Mouse (Mus musculus) liver, embryonic 16.5 days (tissue): ENCODE data around the gene Hfm1. TPM values are rescaled to one million over a fixed set of nuclear protein-coding genes. Genes with fewer than 3 reads are reported as not detected.
A peak's percentile ranks its signal among the peaks of the same experiment; 100 is the strongest.

Experiments
- ATAC-seq: fragments of 200-750 bp; cut with Nextera tagmentation; 2 replicates; pipeline ENCODE4 v1.8.0; 2017; ENCODE audit warnings: low read depth, mild to moderate bottlenecking, moderate number of reproducible peaks, moderate library complexity
- H3K27ac ChIP-seq: fragments of 300-500 bp; sonication (generic); 2 replicates; pipeline ENCODE4 v1.5.1; 2014; ENCODE audit warnings: mild to moderate bottlenecking, low read length
- H3K27me3 ChIP-seq: fragments of 300-500 bp; sonication (generic); 2 replicates; pipeline ENCODE4 v1.6.1; 2014; ENCODE audit warnings: low read depth, low read length, mixed read lengths; ENCODE audit not compliant: control insufficient read depth, insufficient read depth
- H3K36me3 ChIP-seq: fragments of 300-500 bp; sonication (generic); 2 replicates; pipeline ENCODE4 v1.6.1; 2014; ENCODE audit warnings: mild to moderate bottlenecking; ENCODE audit not compliant: control insufficient read depth, insufficient read depth
- H3K4me1 ChIP-seq: fragments of 300-500 bp; sonication (generic); 2 replicates; pipeline ENCODE4 v1.6.1; 2014; ENCODE audit warnings: low read depth, low read length, mixed read lengths; ENCODE audit not compliant: control insufficient read depth
- H3K4me2 ChIP-seq: fragments of 300-500 bp; sonication (generic); 2 replicates; pipeline ENCODE4 v1.6.1; 2014; ENCODE audit warnings: low read depth, low read length, mixed read lengths
- H3K4me3 ChIP-seq: fragments of 300-500 bp; sonication (generic); 2 replicates; pipeline ENCODE4 v1.5.1; 2014; ENCODE audit warnings: low read depth, mild to moderate bottlenecking, low read length
- H3K9ac ChIP-seq: fragments of 300-500 bp; sonication (generic); 2 replicates; pipeline ENCODE4 v1.6.1; 2014; ENCODE audit warnings: low read depth, low read length
- H3K9me3 ChIP-seq: fragments of 300-500 bp; sonication (generic); replicated peaks from 2 replicates; pipeline ENCODE4 v1.6.1; 2016; ENCODE audit warnings: low read length; ENCODE audit not compliant: control insufficient read depth
- WGBS: fragments of 180-500 bp; shearing (Covaris S2); extraction: QIAGEN DNeasy Blood & Tissue Kit; methylation state at CpG from one replicate; pipeline ENCODE4 v1.1.7; 2014; ENCODE audit not compliant: insufficient replicate concordance; 5-methylcytosine and 5-hydroxymethylcytosine counted together
- polyA plus RNA-seq: library from polyadenylated mRNA; unstranded; fragments of >200 nt; fragmentation: Nextera tagmentation; extraction: Ambion mirVana; gene quantifications from 2 replicates; pipeline ENCODE4 v1.2.1, GENCODE M21; 2015

Hfm1 gene
- 0.12 TPM in 1 of 2 replicates, not detected in the other for polyA plus RNA-seq

DNA sequence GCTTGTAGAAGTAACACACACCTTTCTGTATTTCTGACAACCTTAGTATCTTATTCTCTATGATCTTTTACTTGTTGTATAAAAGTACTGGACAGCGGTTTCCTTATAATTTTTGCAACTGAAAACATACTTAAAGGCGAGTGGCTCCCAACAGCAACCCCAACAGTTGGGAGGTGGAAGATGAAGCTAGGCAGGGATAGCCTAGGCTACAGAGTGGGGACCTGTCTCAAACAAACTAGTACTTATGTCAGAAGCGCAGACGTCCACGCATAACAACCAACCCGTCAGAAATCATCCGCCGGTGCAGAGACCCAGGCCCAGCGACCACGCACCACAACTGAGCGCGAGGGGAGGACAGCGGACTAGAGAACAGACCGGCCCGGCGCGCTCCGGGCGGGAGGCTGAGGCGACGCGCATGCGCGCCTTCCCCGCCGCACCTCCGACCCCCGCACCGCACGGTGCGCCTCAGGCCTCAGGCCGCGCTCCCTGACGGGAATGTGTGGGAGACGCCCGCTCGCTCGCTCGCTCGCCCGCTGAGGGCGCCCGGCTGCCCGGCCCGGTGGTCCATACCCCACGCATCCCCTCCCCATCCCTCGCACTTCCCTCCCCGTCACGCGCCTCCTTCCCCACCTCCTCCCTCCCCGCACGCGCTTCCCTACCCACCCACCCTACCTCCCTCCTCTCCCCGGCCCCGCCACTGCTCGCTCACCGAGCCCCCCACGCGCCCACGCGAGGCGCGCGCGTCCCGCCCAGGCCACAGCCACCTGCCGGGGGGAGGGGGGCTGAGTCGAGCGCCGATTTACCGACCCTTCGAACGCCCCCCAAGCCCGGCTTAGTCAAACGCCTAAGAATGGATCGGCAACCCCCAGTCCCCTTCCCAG lies at the start of gene Hfm1:
Gene Hfm1, minus strand, starts transcription at position 834 of the 881 bp plus-strand sequence.
- H3K9me3 ChIP-seq = no peaks in the 10 kb centered on the region
- under 1% methylated on average over 48 of the region's 76 CpGs for WGBS
- peak within 1 kb of the TSS; percentile 64 for H3K4me3 ChIP-seq
- ATAC-seq = peak; percentile 85
- no peaks in the 10 kb centered on the region for H3K36me3 ChIP-seq
- H3K4me1 ChIP-seq = peaks cover 3% of the 10 kb centered on the region; the same call in 1 of the 2 replicates
- H3K27ac ChIP-seq = no peak within 1 kb of the TSS
- H3K4me2 ChIP-seq = peak within 1 kb of the TSS; percentile 89
- H3K27me3 ChIP-seq = peaks cover 2% of the 10 kb centered on the region; the same call in 1 of the 2 replicates
- H3K9ac ChIP-seq = peak within 1 kb of the TSS; percentile 56

DNA sequence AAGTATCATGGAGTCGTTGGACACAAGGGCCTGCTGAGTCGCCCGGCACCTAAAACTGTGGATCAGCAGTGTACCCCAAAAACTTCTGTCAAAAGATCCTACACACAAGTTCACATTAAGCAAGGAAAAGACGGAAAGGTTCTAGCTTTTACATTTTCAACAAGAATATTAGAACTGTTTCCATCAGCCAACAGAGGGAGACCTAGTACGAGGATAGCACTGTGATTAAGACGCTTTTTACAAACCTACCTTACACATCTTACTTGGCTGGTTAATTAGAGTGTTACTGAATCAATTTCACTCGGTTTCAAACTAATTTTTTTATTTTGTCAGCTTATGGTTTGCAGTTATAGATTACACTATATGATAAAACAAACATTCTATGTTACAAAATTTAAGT lies 47.8 kb upstream of the Hfm1 start:
- no peak for ATAC-seq
- 83% methylated on average over 7 of the region's 7 CpGs for WGBS
- Histone ChIP-seq H3K36me3 (peaks cover 48% of the 10 kb centered on the region), H3K9ac (no peak overlapping the region), H3K4me3 (no peak overlapping the region), H3K27me3 (no peaks in the 10 kb centered on the region), H3K4me1 (no peaks in the 10 kb centered on the region), H3K27ac (no peak overlapping the region), H3K4me2 (no peak overlapping the region), H3K9me3 (no peaks in the 10 kb centered on the region)

GRCm38 (mm10) chr5:106967578-106967977 lies 41.5 kb upstream of the Hfm1 start:
- H3K27ac ChIP-seq = no peak overlapping the region
- no peak overlapping the region for H3K4me3 ChIP-seq
- ATAC-seq = no peak
- H3K36me3 ChIP-seq = peaks cover 13% of the 10 kb centered on the region
- WGBS = 61% methylated on average over 1 of the region's 1 CpGs
- no peak overlapping the region for H3K9ac ChIP-seq
- H3K4me2 ChIP-seq = no peak overlapping the region
- peaks cover 9% of the 10 kb centered on the region for H3K4me1 ChIP-seq
- H3K9me3 ChIP-seq = no peaks in the 10 kb centered on the region
- H3K27me3 ChIP-seq = no peaks in the 10 kb centered on the region

GRCm38 (mm10) chr5:106966443-106966842 lies 40.3 kb upstream of the Hfm1 start:
- H3K4me3 ChIP-seq = no peak overlapping the region
- no peak overlapping the region for H3K27ac ChIP-seq
- peaks cover 13% of the 10 kb centered on the region for H3K36me3 ChIP-seq
- WGBS = 86% methylated on average over 3 of the region's 3 CpGs
- H3K9me3 ChIP-seq = no peaks in the 10 kb centered on the region
- no peak overlapping the region for H3K9ac ChIP-seq
- ATAC-seq = no peak
- H3K4me1 ChIP-seq = peaks cover 9% of the 10 kb centered on the region
- H3K27me3 ChIP-seq = no peaks in the 10 kb centered on the region
- H3K4me2 ChIP-seq = no peak overlapping the region

- Histone ChIP-seq H3K9me3 (no peaks in the 10 kb centered on the region), H3K27ac (peak overlapping the region; percentile 85), H3K4me2 (peak overlapping the region; percentile 84), H3K9ac (peak overlapping the region; percentile 91), H3K36me3 (peaks cover 8% of the 10 kb centered on the region), H3K27me3 (no peaks in the 10 kb centered on the region), H3K4me1 (peaks cover 9% of the 10 kb centered on the region), H3K4me3 (peak overlapping the region; percentile 93)
- WGBS = under 1% methylated on average over 41 of the region's 41 CpGs
- peak; percentile 91 for ATAC-seq
These were observed 38.4 kb upstream of the Hfm1 start for GRCm38 (mm10) chr5:106964513-106965014.

DNA sequence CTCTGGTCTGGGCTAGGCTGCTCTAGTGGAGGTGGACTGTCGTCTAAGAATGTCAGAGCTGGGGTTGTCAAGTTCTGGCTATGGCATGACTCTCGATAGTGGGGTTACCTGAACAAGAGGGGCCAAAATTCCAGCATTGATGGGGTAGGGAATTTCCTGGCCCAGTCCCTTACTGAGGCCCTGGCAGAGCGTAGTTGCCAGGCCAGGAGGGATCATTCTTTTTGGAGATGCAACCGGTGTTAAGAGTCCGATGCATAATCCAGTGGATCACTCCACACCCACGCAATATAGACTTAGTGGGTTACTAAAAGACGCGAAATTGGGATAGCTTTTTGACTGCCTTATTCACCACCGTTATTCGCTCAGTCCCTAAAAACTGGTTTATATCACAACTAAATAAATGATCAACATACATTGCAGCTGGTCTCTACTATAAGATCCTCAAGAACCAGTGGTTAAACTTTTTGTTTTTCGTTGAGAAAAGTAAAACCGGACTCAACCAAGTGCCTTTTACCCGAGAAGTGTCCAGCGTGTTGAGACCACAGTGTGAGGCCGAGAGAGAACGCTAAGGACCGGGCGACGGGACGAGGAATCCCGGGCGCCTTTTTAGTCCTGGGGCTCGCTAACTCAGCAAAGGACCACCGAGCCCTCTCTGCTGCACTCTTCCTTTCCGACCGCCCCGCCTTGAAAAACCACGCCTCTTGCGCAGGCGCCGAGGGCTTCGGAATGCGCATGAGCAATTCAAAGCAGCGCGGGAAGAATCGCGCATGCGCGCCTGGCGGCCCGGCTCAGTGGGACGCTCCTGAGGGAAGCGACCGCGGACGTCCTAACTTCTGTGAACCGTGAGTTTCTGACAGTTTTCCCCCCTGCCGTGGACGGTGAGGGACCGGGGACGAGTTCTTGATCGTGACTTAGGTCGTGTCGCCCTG lies 37.7 kb upstream of the Hfm1 start, which contains the start of gene Cdc7:
Gene Cdc7, plus strand, starts transcription at position 739 of the 929 bp plus-strand sequence.
- no peaks in the 10 kb centered on the region for H3K9me3 ChIP-seq
- H3K27me3 ChIP-seq = no peaks in the 10 kb centered on the region
- H3K27ac ChIP-seq = peak within 1 kb of the TSS; percentile 85
- peak within 1 kb of the TSS; percentile 91 for H3K9ac ChIP-seq
- H3K4me1 ChIP-seq = peaks cover 9% of the 10 kb centered on the region
- ATAC-seq = peak; percentile 91
- H3K4me3 ChIP-seq = peak within 1 kb of the TSS; percentile 93
- WGBS = 6% methylated on average over 54 of the region's 54 CpGs
- peak within 1 kb of the TSS; percentile 84 for H3K4me2 ChIP-seq
- H3K36me3 ChIP-seq = peaks cover 2% of the 10 kb centered on the region

DNA sequence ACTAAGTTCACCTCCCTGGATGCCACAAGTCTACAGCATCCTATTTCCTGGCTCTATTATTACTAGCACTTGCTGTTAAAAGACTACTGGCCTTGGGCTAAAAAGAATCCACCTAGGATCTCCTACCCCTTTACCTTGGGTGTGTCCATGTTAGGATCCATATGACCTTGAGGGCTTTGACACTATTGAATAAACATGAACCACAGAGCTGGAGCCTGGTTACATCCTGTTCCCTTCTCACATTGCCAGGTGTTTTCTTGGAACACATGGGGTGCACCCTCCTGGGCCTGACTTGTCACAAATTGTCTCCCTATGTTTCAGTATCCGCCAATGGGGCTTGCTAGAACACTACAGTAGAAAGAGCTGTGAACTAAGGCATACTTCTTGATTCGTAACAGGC lies 34.3 kb upstream of the Hfm1 start:
- Histone ChIP-seq H3K4me2 (no peak overlapping the region), H3K9me3 (no peaks in the 10 kb centered on the region), H3K27ac (no peak overlapping the region), H3K27me3 (no peaks in the 10 kb centered on the region), H3K4me1 (peaks cover 5% of the 10 kb centered on the region), H3K36me3 (no peaks in the 10 kb centered on the region), H3K4me3 (no peak overlapping the region), H3K9ac (no peak overlapping the region)
- ATAC-seq = no peak
- 72% methylated on average over 2 of the region's 2 CpGs for WGBS

DNA sequence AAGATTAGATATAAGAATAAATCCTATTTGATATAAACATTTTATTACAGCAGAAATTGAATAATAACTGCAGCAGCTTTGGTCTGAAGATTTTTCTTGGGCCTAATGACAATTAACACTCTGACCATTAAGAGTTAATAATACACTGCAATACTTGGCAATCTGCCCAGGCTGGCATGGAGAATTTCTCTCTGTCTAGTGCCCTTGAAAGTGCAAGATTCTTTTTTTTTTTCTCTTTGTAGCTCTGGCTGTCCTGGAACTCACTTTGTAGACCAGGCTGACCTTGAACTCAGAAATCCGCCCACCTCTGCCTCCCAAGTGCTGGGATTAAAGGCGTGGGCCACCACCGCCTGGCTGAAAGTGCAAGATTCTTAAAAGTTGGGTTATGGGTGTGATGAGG lies 32.9 kb upstream of the Hfm1 start:
- WGBS = 61% methylated on average over 3 of the region's 3 CpGs

More for the DNA sequence above, 32.9 kb upstream of the Hfm1 start:
- H3K4me3 ChIP-seq = no peak overlapping the region
- no peak for ATAC-seq
- no peak overlapping the region for H3K4me2 ChIP-seq
- no peak overlapping the region for H3K27ac ChIP-seq
- no peak overlapping the region for H3K9ac ChIP-seq
- no peaks in the 10 kb centered on the region for H3K36me3 ChIP-seq
- no peaks in the 10 kb centered on the region for H3K27me3 ChIP-seq
- H3K4me1 ChIP-seq = peaks cover 4% of the 10 kb centered on the region
- no peaks in the 10 kb centered on the region for H3K9me3 ChIP-seq
